Mouse (Mus musculus) liver, adult 2 months (tissue): Measurements from ENCODE around the gene Spred2. TPM values are rescaled to one million over a fixed set of nuclear protein-coding genes. Genes with fewer than 3 reads are reported as not detected.

ENCODE experiments used
- DNase-seq: peaks from one replicate; pipeline ENCODE4 v3.0.0-alpha.2; 2011; ENCODE audit warnings: low read depth, low spot score; ENCODE audit errors: extremely low read depth
- H3K27ac ChIP-seq: fragments of 200-500 bp; replicated peaks from 2 replicates; pipeline ENCODE4 v1.5.1; 2012; ENCODE audit warnings: low read depth, mild to moderate bottlenecking, control low read depth, inconsistent platforms, low read length; ENCODE audit not compliant: insufficient read depth
- H3K27me3 ChIP-seq: fragments of 200-500 bp; 2 replicates; pipeline ENCODE4 v1.6.1; 2012; ENCODE audit warnings: mild to moderate bottlenecking, moderate library complexity, low read length, inconsistent platforms; ENCODE audit not compliant: control insufficient read depth, insufficient read depth
- H3K36me3 ChIP-seq: fragments of 200-500 bp; 2 replicates; pipeline ENCODE4 v1.6.1; 2012; ENCODE audit warnings: low read length, inconsistent platforms; ENCODE audit not compliant: control insufficient read depth, insufficient read depth
- H3K4me1 ChIP-seq: fragments of 200-500 bp; 2 replicates; pipeline ENCODE4 v1.6.1; 2011; ENCODE audit warnings: low read length; ENCODE audit not compliant: control insufficient read depth, insufficient read depth
- H3K4me3 ChIP-seq: fragments of 200-500 bp; 2 replicates; pipeline ENCODE4 v1.5.1; 2011; ENCODE audit warnings: low read depth, mild to moderate bottlenecking, control low read depth, low read length, moderate library complexity; ENCODE audit not compliant: insufficient read depth
- H3K79me2 ChIP-seq: fragments of 200-500 bp; 2 replicates; pipeline ENCODE4 v1.6.1; 2012; ENCODE audit warnings: inconsistent platforms, mild to moderate bottlenecking, low read length, moderate library complexity; ENCODE audit not compliant: control insufficient read depth, insufficient read depth
- H3K9ac ChIP-seq: fragments of 200-500 bp; 2 replicates; pipeline ENCODE4 v1.6.1; 2012; ENCODE audit warnings: low read depth, mild to moderate bottlenecking, control low read depth, inconsistent platforms, low read length
- CTCF ChIP-seq: fragments of 200-500 bp; IDR thresholded peaks from 2 replicates; pipeline ENCODE4 v1.5.1; 2011; ENCODE audit warnings: low read depth, low read length, control low read depth
- POLR2A ChIP-seq: fragments of 200-500 bp; IDR thresholded peaks from 2 replicates; pipeline ENCODE4 v1.6.1; 2011; ENCODE audit warnings: low read length, control low read depth; ENCODE audit not compliant: insufficient read depth; ENCODE audit errors: extremely low read depth
- WGBS: fragments of 180-500 bp; shearing (Covaris S2); methylation state at CpG from one replicate; pipeline ENCODE4 v1.1.7; 2018; 5-methylcytosine and 5-hydroxymethylcytosine counted together
- polyA plus RNA-seq: library from polyadenylated mRNA; depleted of rRNA; stranded (reverse); fragments of >200 nt; gene quantifications from 2 replicates; pipeline ENCODE4 v1.2.3, GENCODE M21; 2012
- total RNA-seq: library from RNA; depleted of rRNA; stranded (reverse); fragments of >200 nt; gene quantifications from 2 replicates; pipeline ENCODE4 v1.2.3, GENCODE M21; 2014

The Spred2 gene
- total and polyA plus RNA-seq, 2 experiments = 3.1 to 5.2 TPM

- no peak overlapping the region for H3K27ac ChIP-seq
- 72% methylated on average over 7 of the region's 7 CpGs for WGBS
These were observed 49.0 kb downstream of the Spred2 start for GRCm38 (mm10) chr11:19973032-19973790.

DNA sequence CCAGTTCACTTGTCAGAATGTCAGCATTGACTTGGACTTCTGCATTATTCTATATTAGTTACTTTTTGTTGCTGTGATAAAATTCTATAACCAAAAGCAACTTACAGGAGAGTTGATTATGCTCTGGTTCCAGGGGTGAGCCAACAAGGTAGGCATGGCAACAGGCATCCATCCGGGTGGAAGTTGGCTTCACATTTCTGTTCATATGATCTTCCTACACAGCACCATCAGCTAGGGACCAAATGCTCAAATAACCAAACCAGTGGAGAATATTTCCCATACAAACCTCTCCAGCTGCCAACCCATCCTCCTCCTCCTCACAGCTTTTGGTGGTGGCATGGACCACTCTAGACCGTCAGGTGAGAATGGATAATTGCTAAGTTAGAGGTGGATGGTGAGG is 51.9 kb downstream of the Spred2 start:
- Histone ChIP-seq H3K27ac (no peak overlapping the region), H3K36me3 (no peaks in the 10 kb centered on the region), H3K9ac (no peak overlapping the region), H3K27me3 (no peaks in the 10 kb centered on the region), H3K4me1 (no peaks in the 10 kb centered on the region), H3K4me3 (no peak overlapping the region), H3K79me2 (peaks cover 14% of the 10 kb centered on the region; the same call in 1 of the 2 replicates)
- DNase-seq = no peak
- no peak for TF ChIP-seq CTCF
- TF ChIP-seq POLR2A = no peak
- 94% methylated on average over 2 of the region's 2 CpGs for WGBS

More at GRCm38 (mm10) chr11:19973032-19973790, 49.0 kb downstream of the Spred2 start:
- DNase-seq = no peak
- Histone ChIP-seq H3K27me3 (no peaks in the 10 kb centered on the region), H3K9ac (no peak overlapping the region), H3K79me2 (peaks cover 16% of the 10 kb centered on the region; the same call in 1 of the 2 replicates), H3K4me3 (no peak overlapping the region), H3K36me3 (no peaks in the 10 kb centered on the region), H3K4me1 (no peaks in the 10 kb centered on the region)
- TF ChIP-seq CTCF (no peak), POLR2A (no peak)

GRCm38 (mm10) chr11:19977687-19978086 is 53.5 kb downstream of the Spred2 start:
- H3K27ac ChIP-seq = no peak overlapping the region
- no peak for TF ChIP-seq POLR2A
- TF ChIP-seq CTCF = no peak

GRCm38 (mm10) chr11:19979338-19979737 is 55.2 kb downstream of the Spred2 start:
- Histone ChIP-seq H3K4me3 (no peak overlapping the region), H3K36me3 (no peaks in the 10 kb centered on the region)
- DNase-seq = no peak

More at GRCm38 (mm10) chr11:19977687-19978086, 53.5 kb downstream of the Spred2 start:
- Histone ChIP-seq H3K79me2 (peaks cover 22% of the 10 kb centered on the region; the same call in 1 of the 2 replicates), H3K9ac (no peak overlapping the region), H3K4me3 (no peak overlapping the region), H3K4me1 (peaks cover 2% of the 10 kb centered on the region; the same call in 1 of the 2 replicates), H3K36me3 (no peaks in the 10 kb centered on the region), H3K27me3 (no peaks in the 10 kb centered on the region)
- 26% methylated on average over 2 of the region's 2 CpGs for WGBS
- DNase-seq = no peak

GRCm38 (mm10) chr11:19982113-19982512 is 57.9 kb downstream of the Spred2 start:
- Histone ChIP-seq H3K9ac (no peak overlapping the region), H3K4me3 (no peak overlapping the region), H3K4me1 (peaks cover 7% of the 10 kb centered on the region), H3K27ac (no peak overlapping the region), H3K27me3 (no peaks in the 10 kb centered on the region), H3K79me2 (peaks cover 14% of the 10 kb centered on the region; the same call in 1 of the 2 replicates), H3K36me3 (no peaks in the 10 kb centered on the region)
- WGBS = 34% methylated on average over 6 of the region's 6 CpGs
- TF ChIP-seq CTCF = no peak
- TF ChIP-seq POLR2A = no peak
- DNase-seq = peak; percentile 64

More at GRCm38 (mm10) chr11:19979338-19979737, 55.2 kb downstream of the Spred2 start:
- no peak for TF ChIP-seq POLR2A
- no peak for TF ChIP-seq CTCF
- Histone ChIP-seq H3K9ac (no peak overlapping the region), H3K79me2 (peaks cover 16% of the 10 kb centered on the region; the same call in 1 of the 2 replicates), H3K27me3 (no peaks in the 10 kb centered on the region), H3K27ac (no peak overlapping the region), H3K4me1 (peaks cover 2% of the 10 kb centered on the region; the same call in 1 of the 2 replicates)
- 62% methylated on average over 14 of the region's 14 CpGs for WGBS

DNA sequence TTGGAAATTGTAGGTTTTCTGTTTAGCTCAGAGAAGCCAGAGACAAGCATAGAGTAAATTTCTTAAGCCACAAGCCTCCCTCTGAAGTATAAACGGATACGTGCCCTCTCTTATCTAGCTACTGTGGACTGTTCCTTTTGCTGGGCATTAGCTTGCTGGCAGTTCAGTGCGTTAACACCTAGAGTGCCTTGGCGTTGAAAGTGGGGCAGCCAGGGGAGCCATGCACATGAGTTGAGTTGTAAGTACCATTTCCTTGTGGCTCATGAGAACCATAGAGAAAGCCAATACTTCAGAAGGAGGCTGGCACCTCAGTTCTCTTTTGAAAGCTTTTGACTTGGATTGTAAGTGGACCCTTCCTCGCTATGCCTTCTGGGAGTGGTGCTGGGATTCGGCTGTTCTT is 58.6 kb downstream of the Spred2 start:
- Histone ChIP-seq H3K4me3 (no peak overlapping the region), H3K4me1 (peaks cover 11% of the 10 kb centered on the region), H3K79me2 (peaks cover 10% of the 10 kb centered on the region; the same call in 1 of the 2 replicates), H3K27ac (no peak overlapping the region), H3K36me3 (no peaks in the 10 kb centered on the region), H3K27me3 (no peaks in the 10 kb centered on the region), H3K9ac (no peak overlapping the region)
- no peak for DNase-seq
- TF ChIP-seq POLR2A = no peak
- no peak for TF ChIP-seq CTCF
- 80% methylated on average over 6 of the region's 6 CpGs for WGBS
